ENCODE assay signal across 24 mouse cellular contexts in the genomic region with DNA sequence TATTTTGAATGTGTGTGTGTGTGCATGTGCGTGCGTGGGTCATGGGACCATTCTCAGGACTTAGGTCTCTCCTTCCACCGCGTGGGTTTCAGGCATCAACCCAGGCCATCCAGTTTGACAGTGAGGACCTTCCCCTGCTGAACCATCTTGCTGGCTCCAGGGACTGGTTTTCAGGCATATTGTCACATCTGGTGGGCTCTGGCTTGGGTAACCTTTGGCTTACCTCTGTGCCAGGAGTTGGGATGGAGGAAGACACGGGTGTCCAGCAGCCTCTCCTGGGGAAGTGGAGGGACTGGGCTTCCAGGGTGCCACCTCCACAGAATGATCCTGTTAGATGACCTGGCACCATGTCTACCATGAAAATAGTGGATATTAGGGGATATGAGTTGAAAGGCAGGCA. TPM values are rescaled to one million over a fixed set of nuclear protein-coding genes. Genes with fewer than 3 reads are reported as not detected.
"Had no signal": no experiment of that assay in that cellular context is flagged by ENCODE, and none has a peak within 500 bp of the region (broad histone marks: within the 10 kb centered on the region; RNA-seq: fewer than 3 reads in every experiment).

No protein-coding gene starts in this region.

- H3K4me3 ChIP-seq: neural tube, embryonic 12.5 days; neural tube, embryonic 13.5 days; neural tube, embryonic 15.5 days; stomach, embryonic 15.5 days had no signal

- H3K27me3 ChIP-seq: neural tube, embryonic 12.5 days; neural tube, embryonic 13.5 days; neural tube, embryonic 15.5 days; stomach, embryonic 15.5 days had no signal

- H3K9me3 ChIP-seq: neural tube, embryonic 12.5 days; neural tube, embryonic 13.5 days; neural tube, embryonic 15.5 days; stomach, embryonic 15.5 days had no signal

- H3K4me2 ChIP-seq: neural tube, embryonic 12.5 days; neural tube, embryonic 13.5 days; neural tube, embryonic 15.5 days; stomach, embryonic 15.5 days had no signal

- DNase-seq: retina, postnatal 1 day; right cerebral cortex, adult 18-20 months; right cerebral cortex, postnatal 14 days; right cerebral cortex, postnatal 25 days; right cerebral cortex, postnatal 4 days; spleen, adult 18-20 months; thymus, adult 18-20 months; thymus, adult 2 months; thymus, postnatal 14 days; thymus, postnatal 25 days; thymus, postnatal 4 days had no signal

- H3K9ac ChIP-seq: neural tube, embryonic 12.5 days; neural tube, embryonic 13.5 days; neural tube, embryonic 15.5 days; stomach, embryonic 15.5 days had no signal

- H3K27ac ChIP-seq: neural tube, embryonic 12.5 days; neural tube, embryonic 13.5 days; neural tube, embryonic 15.5 days; stomach, embryonic 15.5 days; stomach, postnatal 0 days had no signal

RNA-seq across cellular contexts. Expression of a gene that starts 8.4 kb away (rescaled TPM):
- total RNA-seq: neutrophil, adult 5-6 weeks had no signal
- polyA plus RNA-seq: spleen, adult 2 months had no signal

RNA-seq across cellular contexts. Expression of a gene that starts 17.5 kb away (rescaled TPM):
- total RNA-seq: neutrophil, adult 5-6 weeks had no signal
- polyA plus RNA-seq: small intestine, adult 2 months; stomach, embryonic 14.5 days; stomach, embryonic 15.5 days; stomach, embryonic 16.5 days; testis, adult 2 months; thymus, postnatal 0 days; urinary bladder, adult 2 months had no signal
